In genomic region chr3:20198869-20199268, GRCm38 (mm10) we compare ENCODE assay signal across 8 mouse cellular contexts. TPM values are rescaled to one million over a fixed set of nuclear protein-coding genes. Genes with fewer than 3 reads are reported as not detected.
DNase-seq lines count a peak whose midpoint lies in the region; ATAC-seq lines count a peak whose summit lies in the region.

No protein-coding gene starts in this region.

- no peaks in the 10 kb centered on the region for H3K36me3 ChIP-seq in heart, embryonic 10.5 days
- H3K36me3 ChIP-seq in embryonic facial prominence, embryonic 10.5 days (replicated peaks) = no peaks in the 10 kb centered on the region
- H3K36me3 ChIP-seq in midbrain, embryonic 10.5 days = no peaks in the 10 kb centered on the region

- H3K9me3 ChIP-seq in heart, embryonic 10.5 days = no peaks in the 10 kb centered on the region
- no peaks in the 10 kb centered on the region for H3K9me3 ChIP-seq in embryonic facial prominence, embryonic 10.5 days
- no peaks in the 10 kb centered on the region for H3K9me3 ChIP-seq in midbrain, embryonic 10.5 days (replicated peaks)

- no peak overlapping the region for H3K27ac ChIP-seq in heart, embryonic 10.5 days
- no peak overlapping the region for H3K27ac ChIP-seq in embryonic facial prominence, embryonic 10.5 days (replicated peaks)
- H3K27ac ChIP-seq in midbrain, embryonic 10.5 days (replicated peaks) = no peak overlapping the region

- ATAC-seq in hematopoietic stem cell, adult 5-6 weeks (replicated peaks in 1 of 2; ENCODE audit: insufficient read depth in 1 of 2, low FRiP score in 2 of 2, low TSS enrichment in 1 of 2, low read depth in 1 of 2, poor library complexity in 2 of 2, severe bottlenecking in 2 of 2) = peak; percentile 68 to 86

- H3K4me1 ChIP-seq in heart, embryonic 10.5 days = 0 out of 2 replicates have a peak, but pooled peaks cover 3% of the 10 kb centered on the region
- H3K4me1 ChIP-seq in embryonic facial prominence, embryonic 10.5 days = no peaks in the 10 kb centered on the region
- H3K4me1 ChIP-seq in midbrain, embryonic 10.5 days = no peaks in the 10 kb centered on the region

- intact Hi-C loops in heart, postnatal 25 days (cut with DNase I) = loop anchor here (5.0 kb wide), 2 partner anchors 47 to 192 kb away; no protein-coding TSS in a partner anchor

- DNase-seq in heart, embryonic 10.5 days (ENCODE audit: low spot score) = peak; percentile 81
- DNase-seq in heart, postnatal 25 days (ENCODE audit: low spot score) = no peak
- peak; percentile 63 for DNase-seq in adrenal gland, postnatal 25 days
- DNase-seq in embryonic facial prominence, embryonic 10.5 days (ENCODE audit: low spot score) = peak; percentile 72
- peak; percentile 48 to 63 for DNase-seq in left cerebral cortex, adult 18-20 months (ENCODE audit: low spot score in 2 of 2)
- peak; percentile 61 for DNase-seq in midbrain, embryonic 10.5 days (ENCODE audit: low spot score)
- DNase-seq in spleen, adult 12 weeks (ENCODE audit: low spot score) = peak; percentile 22

- no peaks in the 10 kb centered on the region for H3K27me3 ChIP-seq in heart, embryonic 10.5 days (ENCODE audit: insufficient read depth, poor library complexity, severe bottlenecking)
- H3K27me3 ChIP-seq in embryonic facial prominence, embryonic 10.5 days (replicated peaks; ENCODE audit: low read depth, poor library complexity, severe bottlenecking) = no peaks in the 10 kb centered on the region
- no peaks in the 10 kb centered on the region for H3K27me3 ChIP-seq in midbrain, embryonic 10.5 days (ENCODE audit: low read depth, poor library complexity, severe bottlenecking)

- WGBS in heart, embryonic 10.5 days = 28% methylated on average over 6 of the region's 6 CpGs
- 29% methylated on average over 6 of the region's 6 CpGs for WGBS in embryonic facial prominence, embryonic 10.5 days
- 31% methylated on average over 6 of the region's 6 CpGs for WGBS in midbrain, embryonic 10.5 days

- H3K4me3 ChIP-seq in heart, embryonic 10.5 days = no peak overlapping the region
- H3K4me3 ChIP-seq in embryonic facial prominence, embryonic 10.5 days = no peak overlapping the region
- H3K4me3 ChIP-seq in midbrain, embryonic 10.5 days = no peak overlapping the region

RNA-seq across cellular contexts. Expression of gene Cpa3, which starts 43.1 kb away (rescaled TPM):
- polyA plus RNA-seq in heart, embryonic 10.5 days (2016; fragmentation: Nextera tagmentation; extraction: Ambion mirVana) = 0.28 and 0.36 TPM in 2 replicates
- total RNA-seq in heart, postnatal 25 days (2021) = 1 to 10 TPM; 1.4 TPM
- total RNA-seq in adrenal gland, postnatal 25 days (2021) = 1.3 and 2.6 TPM in 2 replicates
- 0.10 TPM in 1 of 2 replicates, not detected in the other for polyA plus RNA-seq in embryonic facial prominence, embryonic 10.5 days (2016; fragmentation: Nextera tagmentation; extraction: Ambion mirVana)
- 25.3 and 46.5 TPM in 2 replicates for total RNA-seq in hematopoietic stem cell, adult 5-6 weeks (2017)
- not detected for total RNA-seq in left cerebral cortex, adult 18-20 months (2021)
- polyA plus RNA-seq in midbrain, embryonic 10.5 days (2016; fragmentation: Nextera tagmentation; extraction: Ambion mirVana) = 0.24 TPM in 1 of 2 replicates, not detected in the other

RNA-seq across cellular contexts. Expression of gene Gyg, which starts 43.8 kb away (rescaled TPM):
- polyA plus RNA-seq in heart, embryonic 10.5 days (2016; fragmentation: Nextera tagmentation; extraction: Ambion mirVana) = 444 and 807 TPM in 2 replicates
- 100 to 1,000 TPM; 145 to 158 TPM for total RNA-seq in heart, postnatal 25 days (2021)
- 119 and 129 TPM in 2 replicates for total RNA-seq in adrenal gland, postnatal 25 days (2021)
- 39.7 and 40.8 TPM in 2 replicates for polyA plus RNA-seq in embryonic facial prominence, embryonic 10.5 days (2016; fragmentation: Nextera tagmentation; extraction: Ambion mirVana)
- 35.1 and 41.8 TPM in 2 replicates for total RNA-seq in hematopoietic stem cell, adult 5-6 weeks (2017)
- 10 to 100 TPM; 30.0 to 31.7 TPM for total RNA-seq in left cerebral cortex, adult 18-20 months (2021)
- polyA plus RNA-seq in midbrain, embryonic 10.5 days (2016; fragmentation: Nextera tagmentation; extraction: Ambion mirVana) = 33.2 and 37.4 TPM in 2 replicates
